Mouse (Mus musculus) kidney, postnatal 4 days (tissue): Measurements from ENCODE around the gene Sytl3.
"Not testable (repeated sequence)": the region's sequence is repeated elsewhere in the genome, so short reads cannot be mapped to it uniquely, and the experiment has no call there.

Source experiments
- DNase-seq, 2 experiments: peaks; one replicate each; pipeline ENCODE4 v3.0.0; 2021; ENCODE audit warnings: mixed read lengths in 2 of 2

Gene Sytl3

DNA sequence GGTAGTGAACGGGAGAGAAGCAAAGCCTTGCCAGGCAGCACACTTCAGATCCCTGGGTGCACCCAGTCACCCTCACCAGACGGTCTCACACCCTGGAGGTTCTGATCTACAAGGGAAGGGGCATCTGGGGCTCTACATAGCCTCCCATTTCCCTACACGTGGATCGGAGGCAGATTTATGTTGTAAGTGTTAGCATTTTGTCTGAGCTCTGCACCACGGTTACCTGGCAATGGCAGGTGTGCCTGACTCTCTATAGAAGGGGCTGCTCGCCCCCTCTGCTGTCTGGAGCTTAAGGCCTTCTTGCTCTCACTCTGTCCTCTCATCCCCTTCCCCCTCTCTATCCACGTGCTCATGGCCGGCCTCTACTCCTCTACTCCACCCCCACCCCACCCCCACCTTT lies 37.6 kb downstream of the Sytl3 start:
- not testable (repeated sequence) for DNase-seq

DNA sequence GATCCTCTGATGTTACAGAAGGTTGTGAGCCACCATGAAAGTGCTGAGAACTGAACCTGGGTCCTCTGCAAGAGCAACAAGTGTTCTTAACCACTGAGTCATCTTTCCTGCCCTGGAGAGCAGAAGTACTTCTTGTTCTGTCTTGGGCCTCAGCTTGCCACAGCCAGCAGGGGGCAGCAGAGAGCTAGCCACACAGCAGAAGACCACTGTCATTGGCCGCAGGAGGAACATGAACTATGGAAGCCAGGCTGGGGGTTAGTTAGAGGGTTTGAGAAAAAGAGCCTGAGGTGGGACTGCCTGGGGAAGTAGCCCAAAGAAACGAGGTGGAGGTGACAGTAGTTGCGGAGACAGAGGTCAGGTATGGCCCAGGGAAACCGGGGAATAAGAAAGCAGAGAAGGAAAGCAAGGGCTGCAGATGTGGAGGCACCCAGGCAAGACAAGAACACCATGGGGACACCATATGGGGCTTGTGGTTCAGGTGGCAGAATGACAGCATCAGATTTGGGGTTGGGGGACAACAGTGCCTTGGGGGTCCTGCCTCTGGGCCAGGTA lies 38.4 kb downstream of the Sytl3 start:
- peak; percentile 56 to 72 for DNase-seq

GRCm38 (mm10) chr17:6699502-6699901 lies 40.6 kb downstream of the Sytl3 start:
- not testable (repeated sequence) for DNase-seq

DNA sequence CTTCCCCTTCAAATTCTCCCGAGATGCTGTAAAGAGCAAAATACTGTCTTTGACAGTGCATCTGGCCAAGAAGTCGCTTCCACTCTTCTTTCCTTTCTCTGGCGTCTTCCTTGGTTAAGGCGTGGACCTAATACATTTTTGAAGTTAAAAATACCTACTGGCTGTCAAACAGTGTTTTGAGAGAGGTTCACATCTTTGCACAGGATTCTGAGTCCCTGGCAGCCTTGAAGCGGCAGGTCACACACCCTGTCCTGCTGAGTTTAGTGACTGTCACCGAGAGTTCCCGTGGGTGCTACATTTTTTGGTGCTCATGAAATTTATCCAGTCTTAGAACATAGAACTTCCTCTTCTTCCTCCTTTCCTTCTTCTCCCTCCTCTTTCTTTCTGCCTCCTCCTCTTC lies 41.2 kb downstream of the Sytl3 start:
- not testable (repeated sequence) for DNase-seq

DNA sequence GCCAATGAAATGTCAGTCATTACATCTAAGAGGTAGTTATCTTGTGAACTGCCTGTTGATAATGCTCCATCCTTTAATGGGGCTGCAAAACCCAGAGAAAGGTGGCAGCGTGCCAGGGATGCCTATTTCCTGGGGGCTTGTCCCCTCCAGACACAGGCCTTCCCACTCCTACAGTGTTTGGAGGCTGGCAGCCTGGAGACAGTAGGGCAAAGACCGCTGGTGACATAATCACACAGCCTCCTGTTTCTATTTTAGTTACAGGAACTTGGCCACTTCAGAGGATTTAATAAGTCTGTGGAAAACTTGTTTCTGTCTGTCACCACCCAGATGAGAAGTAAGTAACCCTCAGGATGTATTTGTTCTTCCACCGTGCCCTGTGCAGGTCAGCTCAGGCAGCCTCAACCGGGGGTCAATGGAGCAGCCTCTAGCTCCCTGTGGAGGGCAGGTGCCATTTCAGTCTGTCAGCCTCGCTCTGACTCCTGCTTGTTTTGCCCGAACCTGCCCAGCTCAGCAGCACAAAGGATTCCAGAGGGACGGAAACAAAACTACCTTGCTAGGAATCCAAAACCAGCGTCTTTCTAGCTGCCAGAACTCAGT lies 43.8 kb downstream of the Sytl3 start:
- not testable (repeated sequence) for DNase-seq

- not testable (repeated sequence) for DNase-seq
Measured at GRCm38 (mm10) chr17:6703381-6704270, 44.7 kb downstream of the Sytl3 start.

- not testable (repeated sequence) for DNase-seq
Measured at GRCm38 (mm10) chr17:6706448-6706847, 47.6 kb downstream of the Sytl3 start.

- DNase-seq: not testable (repeated sequence)
Measured at GRCm38 (mm10) chr17:6707422-6707821, 48.5 kb downstream of the Sytl3 start.

- not testable (repeated sequence) for DNase-seq
Measured at GRCm38 (mm10) chr17:6708194-6708593, 49.3 kb downstream of the Sytl3 start.

- not testable (repeated sequence) for DNase-seq
Measured at GRCm38 (mm10) chr17:6713483-6713882, 54.6 kb downstream of the Sytl3 start.

GRCm38 (mm10) chr17:6713944-6714343 lies 55.1 kb downstream of the Sytl3 start:
- not testable (repeated sequence) for DNase-seq

DNA sequence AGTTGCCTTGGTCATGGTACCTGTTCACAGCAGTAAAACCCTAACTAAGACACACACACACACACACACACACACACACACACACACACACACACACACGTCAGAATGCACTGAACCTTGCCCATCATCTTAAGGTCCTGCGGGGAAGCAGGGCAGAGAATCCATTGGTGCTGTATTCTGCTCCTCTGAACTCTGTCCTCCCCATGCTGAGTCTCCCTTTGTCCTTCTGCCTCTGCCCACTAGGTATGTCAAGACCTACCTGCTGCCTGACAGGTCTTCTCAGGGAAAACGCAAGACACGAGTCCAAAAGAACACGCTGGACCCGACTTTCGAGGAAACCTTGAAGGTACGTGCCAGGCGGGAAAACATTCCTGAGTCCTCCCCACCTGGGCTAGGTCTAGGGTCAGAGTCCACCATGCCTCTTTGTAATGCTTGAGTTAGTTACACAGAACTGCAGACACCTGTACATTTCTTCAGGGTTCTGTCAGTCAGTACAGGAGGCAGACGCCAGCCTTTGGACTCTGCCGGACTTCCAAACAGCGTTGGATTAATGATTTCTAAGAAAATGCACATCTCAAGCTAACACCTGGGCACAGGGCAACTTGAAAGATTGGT lies 69.2 kb downstream of the Sytl3 start:
- DNase-seq: peak in 1 of 2 experiments; percentile 63

DNA sequence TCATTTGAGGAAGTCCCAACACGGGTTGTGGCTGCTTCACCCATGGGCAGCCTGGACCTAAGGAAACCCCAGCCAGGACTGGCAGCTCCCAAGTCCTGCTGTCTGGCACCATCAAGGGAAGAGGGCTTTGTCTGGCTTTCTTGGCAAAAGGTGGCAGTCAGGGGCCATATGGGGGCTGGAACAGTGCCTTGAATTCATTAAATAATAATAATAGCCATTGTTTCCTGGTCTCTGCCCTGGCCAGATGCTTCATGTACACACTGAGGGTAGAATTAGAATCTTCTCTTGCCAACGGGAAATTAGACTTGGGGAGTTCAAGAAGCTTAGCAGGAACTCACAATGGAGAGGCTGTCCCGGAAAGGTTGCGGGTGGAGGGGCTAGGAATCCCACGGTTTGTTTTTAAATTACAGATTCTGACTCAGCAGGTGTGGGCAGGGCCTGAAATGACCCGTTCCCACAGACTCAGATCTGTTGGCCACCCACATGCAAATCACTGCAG lies 70.4 kb downstream of the Sytl3 start:
- DNase-seq: peak in 1 of 2 experiments; percentile 33

- DNase-seq: no peak
Measured at GRCm38 (mm10) chr17:6731132-6731531, 72.2 kb downstream of the Sytl3 start.

- peak in 1 of 2 experiments; percentile 63 for DNase-seq
Measured at GRCm38 (mm10) chr17:6731634-6732033, 72.7 kb downstream of the Sytl3 start.

GRCm38 (mm10) chr17:6732665-6733064 lies 73.8 kb downstream of the Sytl3 start:
- DNase-seq: no peak

DNA sequence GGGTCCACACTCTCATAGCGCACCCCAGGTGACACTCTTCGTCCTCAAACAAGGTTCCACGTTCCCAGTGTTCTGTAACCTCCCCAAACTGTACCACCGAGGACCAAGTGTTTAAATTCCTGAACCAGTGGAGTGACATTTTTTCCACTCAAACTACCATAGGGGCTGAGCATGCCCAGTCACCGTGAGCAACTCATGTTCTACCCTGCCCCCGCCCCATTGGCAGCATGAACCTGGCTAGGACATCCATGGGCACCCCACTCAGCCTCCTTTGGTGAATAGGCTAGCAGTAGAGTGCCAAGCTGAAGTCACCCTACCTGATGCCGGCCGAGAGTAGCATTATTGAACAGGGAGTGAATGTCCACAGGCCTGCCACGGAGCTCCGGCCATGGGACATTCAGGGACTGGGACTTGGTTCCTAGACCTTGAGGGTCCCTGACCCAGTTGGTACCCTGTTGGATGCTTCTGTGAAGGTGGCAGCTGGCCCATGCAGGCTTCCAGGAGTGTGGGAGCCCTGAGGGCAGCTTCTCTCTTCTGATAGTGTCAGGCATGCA lies 74.5 kb downstream of the Sytl3 start:
- DNase-seq: peak in 1 of 2 experiments; percentile 25

GRCm38 (mm10) chr17:6734746-6735441 lies 76.0 kb downstream of the Sytl3 start:
- peak in 1 of 2 experiments; percentile 12 for DNase-seq

DNA sequence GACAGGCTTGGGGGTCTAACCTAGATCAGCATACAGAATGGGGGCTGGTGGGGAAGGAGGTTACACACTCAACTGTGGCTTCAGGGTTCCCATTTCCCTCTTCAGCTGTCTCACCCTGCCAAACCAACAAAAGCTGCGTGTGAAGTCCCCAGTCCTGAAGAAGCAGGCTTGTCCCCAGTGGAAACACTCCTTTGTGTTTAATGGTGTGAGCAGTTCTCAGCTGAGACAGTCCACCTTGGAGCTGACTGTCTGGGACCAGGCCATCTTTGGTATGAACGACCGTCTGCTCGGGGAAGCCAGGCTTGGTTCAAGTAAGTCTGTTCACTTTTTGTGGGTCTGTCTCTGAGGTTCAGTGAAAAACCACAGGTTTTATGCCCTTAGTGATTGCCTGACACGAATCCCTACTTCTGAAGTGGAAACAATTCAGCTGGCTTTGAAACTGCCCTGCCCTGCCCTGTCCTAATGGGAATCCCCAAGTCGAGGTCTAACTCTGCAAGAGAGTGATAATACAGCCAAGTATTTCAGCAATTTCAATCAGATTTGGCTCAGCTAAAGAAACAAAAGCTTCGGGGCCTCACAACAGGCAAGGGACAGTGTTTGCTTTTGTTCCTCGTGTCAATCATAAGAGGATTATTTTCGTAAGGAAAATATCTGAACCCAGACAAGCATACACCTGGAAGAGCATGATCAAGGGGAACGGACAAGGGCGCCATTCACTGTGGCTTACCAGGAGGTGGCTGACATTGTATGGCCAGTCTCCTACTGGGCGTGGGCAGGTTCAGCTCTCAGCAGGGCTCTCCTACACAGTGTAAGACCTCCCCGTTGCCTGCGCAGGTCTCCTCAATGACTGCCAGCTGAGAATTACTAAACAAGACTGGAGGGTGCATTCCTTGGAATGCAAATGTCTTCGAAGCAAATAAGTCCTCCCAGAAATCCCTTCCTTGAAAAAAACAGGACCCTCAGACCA lies 77.7 kb downstream of the Sytl3 start:
- peak in 1 of 2 experiments; percentile 1 for DNase-seq

DNA sequence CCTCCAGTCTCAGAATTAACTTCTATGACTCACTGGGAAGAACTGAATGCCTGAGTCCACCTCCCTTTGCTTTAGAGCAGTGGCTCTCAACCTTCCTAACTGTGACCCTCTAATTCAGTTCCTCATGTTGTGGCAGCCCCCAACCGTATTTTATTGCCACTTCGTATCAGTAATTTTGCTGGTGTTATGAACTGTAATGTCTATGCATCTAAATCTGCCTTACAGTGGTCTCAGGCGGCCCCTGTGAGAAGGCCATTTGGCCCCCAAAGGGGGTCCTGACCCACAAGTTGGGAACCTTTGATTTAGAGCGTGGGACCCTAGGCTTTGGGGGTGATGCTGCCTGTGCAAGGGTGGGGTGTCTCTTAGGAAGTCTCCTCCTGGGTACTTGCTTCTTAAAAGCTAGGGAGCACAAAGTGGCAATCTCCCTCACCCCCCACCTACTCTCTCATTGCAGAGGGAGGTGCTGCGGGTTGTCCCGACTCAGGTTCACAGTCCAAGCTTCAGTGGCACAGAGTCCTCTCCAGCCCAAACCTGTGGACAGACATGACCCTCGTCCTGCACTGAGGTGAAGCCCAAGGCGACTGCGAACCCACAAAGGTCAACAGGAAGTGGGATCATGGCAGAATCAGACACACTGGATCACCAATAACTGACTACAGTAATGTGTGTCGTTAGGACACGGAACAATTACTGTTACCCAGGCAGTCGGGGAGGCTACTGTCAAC lies 78.5 kb downstream of the Sytl3 start:
- DNase-seq: no peak
